ENCODE assay signal across 23 mouse cellular contexts in genomic region chr10:83692175-83692895, GRCm38 (mm10). TPM values are rescaled to one million over a fixed set of nuclear protein-coding genes. Genes with fewer than 3 reads are reported as not detected.
DNase-seq lines count a peak whose midpoint lies in the region; ATAC-seq and TF ChIP-seq lines count a peak whose summit lies in the region.
"Had no signal": no experiment of that assay in that cellular context is flagged by ENCODE, and none has a peak within 500 bp of the region (broad histone marks: within the 10 kb centered on the region; RNA-seq: fewer than 3 reads in every experiment).

No protein-coding gene starts in this region.

- 65% methylated on average over 11 of the region's 11 CpGs for WGBS in heart, embryonic 10.5 days
- 53% methylated on average over 11 of the region's 11 CpGs for WGBS in liver, embryonic 16.5 days (ENCODE audit: insufficient replicate concordance)
- 90% methylated on average over 11 of the region's 11 CpGs for WGBS in limb, embryonic 10.5 days

- H3K9ac ChIP-seq in liver, embryonic 16.5 days (ENCODE audit: low read depth, low read length), result no peak overlapping the region
- H3K9ac ChIP-seq: forebrain, embryonic 12.5 days; limb, embryonic 12.5 days had no signal

- no peak overlapping the region for H3K4me3 ChIP-seq in heart, embryonic 10.5 days
- no peak overlapping the region for H3K4me3 ChIP-seq in testis, adult 2 months (ENCODE audit: control insufficient read depth, low read depth, low read length)
- no peak overlapping the region for H3K4me3 ChIP-seq in liver, embryonic 16.5 days (ENCODE audit: low read depth, low read length)
- H3K4me3 ChIP-seq in limb, embryonic 10.5 days, result no peak overlapping the region
- H3K4me3 ChIP-seq: forebrain, embryonic 12.5 days; heart, adult 2 months; hindbrain, embryonic 10.5 days; limb, embryonic 12.5 days had no signal

- H3K9me3 ChIP-seq in heart, embryonic 10.5 days, result no peaks in the 10 kb centered on the region
- no peaks in the 10 kb centered on the region for H3K9me3 ChIP-seq in liver, embryonic 16.5 days (replicated peaks; ENCODE audit: control insufficient read depth, low read length)
- H3K9me3 ChIP-seq in limb, embryonic 10.5 days (replicated peaks), result no peaks in the 10 kb centered on the region
- H3K9me3 ChIP-seq: forebrain, embryonic 12.5 days; hindbrain, embryonic 10.5 days; limb, embryonic 12.5 days had no signal

- peak; percentile 53; the same call in 1 of the 2 replicates for ATAC-seq in liver, embryonic 16.5 days (ENCODE audit: low read depth)
- ATAC-seq: CD4-positive, CD25-positive, alpha-beta regulatory T cell, adult 4 months had no signal

- H3K27me3 ChIP-seq in heart, embryonic 10.5 days (ENCODE audit: insufficient read depth, poor library complexity, severe bottlenecking), result no peaks in the 10 kb centered on the region
- H3K27me3 ChIP-seq in testis, adult 2 months (ENCODE audit: control insufficient read depth, insufficient read depth, low read length), result no peaks in the 10 kb centered on the region
- H3K27me3 ChIP-seq in liver, embryonic 16.5 days (ENCODE audit: control insufficient read depth, insufficient read depth, low read depth, low read length), result no peaks in the 10 kb centered on the region
- no peaks in the 10 kb centered on the region for H3K27me3 ChIP-seq in limb, embryonic 10.5 days (ENCODE audit: low read depth, poor library complexity, severe bottlenecking)
- H3K27me3 ChIP-seq: forebrain, embryonic 12.5 days; limb, embryonic 12.5 days had no signal

- no peak overlapping the region for H3K4me2 ChIP-seq in liver, embryonic 16.5 days (ENCODE audit: low read depth, low read length)
- H3K4me2 ChIP-seq: forebrain, embryonic 12.5 days; limb, embryonic 12.5 days; midbrain, embryonic 11.5 days had no signal

- no peak for TF ChIP-seq POLR2A in testis, adult 2 months (IDR thresholded peaks at IDR 0.05; ENCODE audit: control insufficient read depth, low read depth, low read length)

- H3K36me3 ChIP-seq in heart, embryonic 10.5 days, result no peaks in the 10 kb centered on the region
- H3K36me3 ChIP-seq in testis, adult 2 months (ENCODE audit: control insufficient read depth, insufficient read depth, low read length), result no peaks in the 10 kb centered on the region
- no peaks in the 10 kb centered on the region for H3K36me3 ChIP-seq in liver, embryonic 16.5 days (ENCODE audit: control insufficient read depth, insufficient read depth)
- H3K36me3 ChIP-seq in limb, embryonic 10.5 days, result no peaks in the 10 kb centered on the region
- H3K36me3 ChIP-seq: forebrain, embryonic 12.5 days; G1E; hindbrain, embryonic 10.5 days; limb, embryonic 12.5 days had no signal

- DNase-seq in heart, embryonic 10.5 days (ENCODE audit: low spot score), result no peak
- DNase-seq in heart, adult 9 months (ENCODE audit: low spot score in 2 of 2), result no peak
- no peak for DNase-seq in testis, postnatal 14 days (ENCODE audit: low spot score)
- DNase-seq in yolk sac, embryonic 10.5 days (ENCODE audit: low spot score), result peak; percentile 73
- no peak for DNase-seq in adrenal gland, adult 18-20 months (ENCODE audit: low spot score in 2 of 2)
- no peak for DNase-seq in limb, embryonic 10.5 days (ENCODE audit: low spot score)
- DNase-seq: adrenal gland, adult 2 months; cerebellum, adult 8-10 months; heart, adult 2 months; kidney, adult 9 months; kidney, postnatal 25 days; layer of hippocampus, adult 9-11 months; lung, adult 2 months; lung, postnatal 4 days; thymus, adult 18-20 months had no signal

- TF ChIP-seq CTCF in testis, adult 2 months (IDR thresholded peaks at IDR 0.05; ENCODE audit: control insufficient read depth, insufficient read depth, insufficient replicate concordance, low read depth, low read length), result no peak

- H3K4me1 ChIP-seq in heart, embryonic 10.5 days, result peaks cover 15% of the 10 kb centered on the region
- no peaks in the 10 kb centered on the region; the same call in 1 of the 2 replicates for H3K4me1 ChIP-seq in testis, adult 2 months (ENCODE audit: control insufficient read depth, insufficient read depth, low read length)
- peaks cover 4% of the 10 kb centered on the region for H3K4me1 ChIP-seq in liver, embryonic 16.5 days (ENCODE audit: control insufficient read depth, low read depth, low read length)
- no peaks in the 10 kb centered on the region for H3K4me1 ChIP-seq in limb, embryonic 10.5 days
- H3K4me1 ChIP-seq: forebrain, embryonic 12.5 days; hindbrain, embryonic 10.5 days; limb, embryonic 12.5 days had no signal

- H3K27ac ChIP-seq in heart, embryonic 10.5 days, result peak overlapping the region; percentile 44
- H3K27ac ChIP-seq in testis, adult 2 months (ENCODE audit: control insufficient read depth, insufficient read depth, low read depth, low read length), result peak overlapping the region; percentile 19; the same call in 1 of the 2 replicates
- H3K27ac ChIP-seq in liver, embryonic 16.5 days (ENCODE audit: low read length), result peak overlapping the region; percentile 3; the same call in 1 of the 2 replicates
- H3K27ac ChIP-seq in limb, embryonic 10.5 days, result no peak overlapping the region
- H3K27ac ChIP-seq: forebrain, embryonic 12.5 days; heart, adult 2 months; hindbrain, embryonic 10.5 days; limb, embryonic 12.5 days had no signal

RNA-seq across cellular contexts. Expression of gene 1500009L16Rik, which starts 30.3 kb away (rescaled TPM):
- polyA plus RNA-seq in heart, embryonic 10.5 days (2016; fragmentation: Nextera tagmentation; extraction: Ambion mirVana), result 14.4 and 28.3 TPM in 2 replicates
- 8.1 and 13.6 TPM in 2 replicates for polyA plus RNA-seq in testis, adult 2 months (2012; rRNA removed)
- polyA plus RNA-seq in liver, embryonic 16.5 days (2015; fragmentation: Nextera tagmentation; extraction: Ambion mirVana), result 1.0 TPM in 2 replicates
- total RNA-seq in adrenal gland, adult 18-20 months (2021), result 10 to 100 TPM; 25.7 to 29.1 TPM
- 36.9 and 46.6 TPM in 2 replicates for polyA plus RNA-seq in limb, embryonic 10.5 days (2016; fragmentation: Nextera tagmentation; extraction: Ambion mirVana)
- polyA plus RNA-seq: G1E had no signal

RNA-seq across cellular contexts. Expression of gene Appl2, which starts 43.8 kb away (rescaled TPM):
- polyA plus RNA-seq in heart, embryonic 10.5 days (2016; fragmentation: Nextera tagmentation; extraction: Ambion mirVana), result 29.5 and 34.0 TPM in 2 replicates
- polyA plus RNA-seq in testis, adult 2 months (2012; rRNA removed), result 22.5 and 30.7 TPM in 2 replicates
- 15.2 and 15.9 TPM in 2 replicates for polyA plus RNA-seq in liver, embryonic 16.5 days (2015; fragmentation: Nextera tagmentation; extraction: Ambion mirVana)
- total RNA-seq in adrenal gland, adult 18-20 months (2021), result 100 to 1,000 TPM in 1 of 2 experiments, 10 to 100 TPM in 1; 34.4 to 105 TPM
- polyA plus RNA-seq in limb, embryonic 10.5 days (2016; fragmentation: Nextera tagmentation; extraction: Ambion mirVana), result 28.7 and 41.0 TPM in 2 replicates
